20 mouse cellular contexts compared by ENCODE assay signal in genomic region chr1:79819296-79819879, GRCm38 (mm10). TPM values are rescaled to one million over a fixed set of nuclear protein-coding genes. Genes with fewer than 3 reads are reported as not detected.
DNase-seq lines count a peak whose midpoint lies in the region; ATAC-seq and TF ChIP-seq lines count a peak whose summit lies in the region.
"Had no signal": no experiment of that assay in that cellular context is flagged by ENCODE, and none has a peak within 500 bp of the region (broad histone marks: within the 10 kb centered on the region; RNA-seq: fewer than 3 reads in every experiment).

No protein-coding gene starts in this region.

- no peaks in the 10 kb centered on the region for H3K27me3 ChIP-seq in kidney, postnatal 0 days (ENCODE audit: insufficient read depth, low read length)
- H3K27me3 ChIP-seq: embryonic facial prominence, embryonic 15.5 days; lung, embryonic 15.5 days; midbrain, embryonic 15.5 days had no signal

- H3K4me3 ChIP-seq in kidney, postnatal 0 days (replicated peaks; ENCODE audit: low read depth, low read length) = no peak overlapping the region
- H3K4me3 ChIP-seq: embryonic facial prominence, embryonic 15.5 days; forebrain, embryonic 10.5 days; lung, embryonic 15.5 days; midbrain, embryonic 15.5 days had no signal

- no peak overlapping the region for H3K9ac ChIP-seq in kidney, postnatal 0 days (ENCODE audit: low read depth, low read length)
- H3K9ac ChIP-seq: embryonic facial prominence, embryonic 15.5 days; lung, embryonic 15.5 days; midbrain, embryonic 15.5 days had no signal

- H3K4me1 ChIP-seq in kidney, postnatal 0 days (replicated peaks; ENCODE audit: insufficient read depth, low read length) = peaks cover 4% of the 10 kb centered on the region; the same call in 1 of the 2 replicates
- H3K4me1 ChIP-seq: midbrain, embryonic 15.5 days had no signal

- H3K9me3 ChIP-seq in kidney, postnatal 0 days (replicated peaks; ENCODE audit: low read length) = no peaks in the 10 kb centered on the region
- H3K9me3 ChIP-seq: embryonic facial prominence, embryonic 15.5 days; forebrain, embryonic 10.5 days; lung, embryonic 15.5 days; midbrain, embryonic 15.5 days had no signal

- peak; percentile 13; the same call in 1 of the 2 replicates for TF ChIP-seq CTCF in kidney, postnatal 0 days (IDR thresholded peaks at IDR 0.05; ENCODE audit: low read depth)

- peak; percentile 60 for DNase-seq in gastrocnemius, adult 18-20 months (ENCODE audit: low spot score)
- no peak for DNase-seq in gastrocnemius, postnatal 4 days (ENCODE audit: low spot score in 2 of 2)
- no peak for DNase-seq in kidney, postnatal 0 days (ENCODE audit: low spot score)
- DNase-seq in kidney, postnatal 10 days = no peak
- peak; percentile 22 to 40 for DNase-seq in adrenal gland, postnatal 36 days
- peak; percentile 82 for DNase-seq in skeletal muscle tissue, adult 2 months (ENCODE audit: low read depth, low spot score)
- DNase-seq in right cerebral cortex, postnatal 14 days = no peak
- DNase-seq: cerebellum, postnatal 10 days; embryo, embryonic 11 days; heart, postnatal 4 days; kidney, adult 2 months; kidney, postnatal 36 days; retina, postnatal 1 day; thymus, adult 2 months had no signal

- no peak overlapping the region for H3K4me2 ChIP-seq in kidney, postnatal 0 days (ENCODE audit: low read length)
- H3K4me2 ChIP-seq: embryonic facial prominence, embryonic 15.5 days; lung, embryonic 15.5 days; midbrain, embryonic 15.5 days had no signal

- H3K36me3 ChIP-seq in kidney, postnatal 0 days (ENCODE audit: insufficient read depth, low read length) = no peaks in the 10 kb centered on the region
- H3K36me3 ChIP-seq: midbrain, embryonic 15.5 days had no signal

- ATAC-seq in kidney, postnatal 0 days (replicated peaks; ENCODE audit: low FRiP score, low read depth) = no peak
- ATAC-seq: hindbrain, postnatal 0 days; midbrain, embryonic 15.5 days had no signal

- 87% methylated on average over 11 of the region's 11 CpGs for WGBS in kidney, postnatal 0 days

- H3K27ac ChIP-seq in kidney, postnatal 0 days = no peak overlapping the region
- H3K27ac ChIP-seq: embryonic facial prominence, embryonic 15.5 days; forebrain, embryonic 10.5 days; hindbrain, postnatal 0 days; lung, embryonic 15.5 days; midbrain, embryonic 15.5 days had no signal

RNA-seq across cellular contexts. Expression of gene Serpine2, which starts 41.6 kb away (rescaled TPM):
- 10 to 100 TPM; 78.7 to 89.6 TPM for total RNA-seq in gastrocnemius, adult 18-20 months (2021)
- total RNA-seq in gastrocnemius, postnatal 4 days (2021) = 10 to 100 TPM; 56.6 to 59.9 TPM
- 203 and 222 TPM in 2 replicates for polyA plus RNA-seq in kidney, postnatal 0 days (2015; fragmentation: Nextera tagmentation; extraction: Ambion mirVana)
- total RNA-seq in adrenal gland, postnatal 36 days (2021) = 10 to 100 TPM in 1 of 2 experiments, 1 to 10 TPM in 1; 9.2 to 16.0 TPM
- total RNA-seq: MEL had no signal

RNA-seq across cellular contexts. Expression of gene Wdfy1, which starts 43.4 kb away (rescaled TPM):
- 10 to 100 TPM in 1 of 2 experiments, 1 to 10 TPM in 1; 9.5 to 12.1 TPM for total RNA-seq in gastrocnemius, adult 18-20 months (2021)
- total RNA-seq in gastrocnemius, postnatal 4 days (2021) = 10 to 100 TPM; 20.6 to 27.9 TPM
- polyA plus RNA-seq in kidney, postnatal 0 days (2015; fragmentation: Nextera tagmentation; extraction: Ambion mirVana) = 48.4 and 49.2 TPM in 2 replicates
- 10 to 100 TPM; 44.9 to 49.9 TPM for total RNA-seq in adrenal gland, postnatal 36 days (2021)

RNA-seq across cellular contexts. Expression of gene Mrpl44, which starts 43.6 kb away (rescaled TPM):
- total RNA-seq in gastrocnemius, adult 18-20 months (2021) = 10 to 100 TPM; 31.4 to 31.5 TPM
- 10 to 100 TPM; 36.3 to 39.9 TPM for total RNA-seq in gastrocnemius, postnatal 4 days (2021)
- 63.7 and 63.8 TPM in 2 replicates for polyA plus RNA-seq in kidney, postnatal 0 days (2015; fragmentation: Nextera tagmentation; extraction: Ambion mirVana)
- total RNA-seq in adrenal gland, postnatal 36 days (2021) = 10 to 100 TPM; 50.2 to 60.1 TPM

Comparison
In these comparisons a context has a peak if more than half of its experiments do, and no peak if none do; other contexts are left out.
1. DNase-seq: peak in gastrocnemius, adult 18-20 months (single experiment), adrenal gland, postnatal 36 days (2 of 2) and skeletal muscle tissue, adult 2 months (single experiment); none in gastrocnemius, postnatal 4 days (0 of 2), kidney, postnatal 0 days (single experiment), kidney, postnatal 10 days (single experiment) and right cerebral cortex, postnatal 14 days (single experiment).